Mouse (Mus musculus) myocyte (in vitro differentiated cells): ENCODE measurements around the gene Prkg1. TPM values are rescaled to one million over a fixed set of nuclear protein-coding genes. Genes with fewer than 3 reads are reported as not detected.

Source experiments
- H3K27me3 ChIP-seq: one replicate; pipeline ENCODE4 v1.6.1; 2011; ENCODE audit not compliant: control insufficient read depth, insufficient read depth, insufficient read length
- H3K36me3 ChIP-seq: one replicate; pipeline ENCODE4 v1.6.1; 2011; ENCODE audit not compliant: control insufficient read depth, insufficient read depth
- H3K4me2 ChIP-seq: one replicate; pipeline ENCODE4 v1.6.1; 2011; ENCODE audit warnings: low read depth, control low read depth
- H3K4me3 ChIP-seq: one replicate; pipeline ENCODE4 v1.5.1; 2011; ENCODE audit warnings: mild to moderate bottlenecking, control low read depth, moderate library complexity
- H3K79me2 ChIP-seq: one replicate; pipeline ENCODE4 v1.6.1; 2011; ENCODE audit not compliant: control insufficient read depth, insufficient read depth
- H3ac ChIP-seq: one replicate; pipeline ENCODE4 v1.6.1; 2011; ENCODE audit not compliant: control insufficient read depth, insufficient read length
- CEBPB ChIP-seq: IDR thresholded peaks from 2 replicates; pipeline ENCODE4 v1.6.1; 2011; ENCODE audit warnings: mild to moderate bottlenecking, moderate library complexity; ENCODE audit not compliant: poor library complexity, insufficient read depth, severe bottlenecking
- E2F4 ChIP-seq: IDR thresholded peaks from one replicate; pipeline ENCODE4 v1.6.1; 2011; ENCODE audit warnings: mild to moderate bottlenecking, control low read depth, moderate library complexity; ENCODE audit not compliant: insufficient read depth
- MAX ChIP-seq: IDR thresholded peaks from one replicate; pipeline ENCODE4 v1.6.1; 2011; ENCODE audit warnings: low read depth, mild to moderate bottlenecking, control low read depth
- MYOD1 ChIP-seq, 3 experiments: IDR thresholded peaks; one replicate each; pipeline ENCODE4 v1.6.1; 2011; ENCODE audit warnings: control low read depth in 2 of 3, low read depth in 2 of 3, mild to moderate bottlenecking in 2 of 3, moderate library complexity in 1 of 3; ENCODE audit not compliant: insufficient read length in 2 of 3, control insufficient read depth in 1 of 3
- MYOG ChIP-seq, 3 experiments: IDR thresholded peaks; one replicate each; pipeline ENCODE4 v1.6.1; 2011; ENCODE audit warnings: control low read depth in 2 of 3, low read depth in 2 of 3, mild to moderate bottlenecking in 2 of 3; ENCODE audit not compliant: insufficient read length in 2 of 3, control insufficient read depth in 1 of 3, insufficient read depth in 1 of 3
- POLR2A ChIP-seq: IDR thresholded peaks from one replicate; pipeline ENCODE4 v1.6.1; 2011; ENCODE audit warnings: low read depth, mild to moderate bottlenecking, control low read depth, moderate library complexity; ENCODE audit not compliant: insufficient read length
- POLR2AphosphoS2 ChIP-seq: IDR thresholded peaks from one replicate; pipeline ENCODE4 v1.6.1; 2011; ENCODE audit warnings: low read depth, control low read depth; ENCODE audit not compliant: insufficient read length
- REST ChIP-seq: IDR thresholded peaks from one replicate; pipeline ENCODE4 v1.6.1; 2011; ENCODE audit warnings: mild to moderate bottlenecking, control low read depth, moderate library complexity; ENCODE audit not compliant: insufficient read depth, insufficient read length
- SRF ChIP-seq: IDR thresholded peaks from one replicate; pipeline ENCODE4 v1.6.1; 2011; ENCODE audit warnings: low read depth; ENCODE audit not compliant: control insufficient read depth, insufficient read length
- TCF12 ChIP-seq: IDR thresholded peaks from one replicate; pipeline ENCODE4 v1.6.1; 2011; ENCODE audit warnings: mild to moderate bottlenecking, control low read depth; ENCODE audit not compliant: poor library complexity, insufficient read depth, severe bottlenecking
- TCF3 ChIP-seq: IDR thresholded peaks from one replicate; pipeline ENCODE4 v1.6.1; 2011; ENCODE audit warnings: low read depth, control low read depth; ENCODE audit not compliant: insufficient read length
- USF1 ChIP-seq: IDR thresholded peaks from one replicate; pipeline ENCODE4 v1.6.1; 2011; ENCODE audit warnings: low read depth, mild to moderate bottlenecking, control low read depth, moderate library complexity
- polyA plus RNA-seq: library from polyadenylated mRNA; unstranded; fragments of >200 nt; fragmentation: generic; extraction: Trizol; gene quantifications from one replicate; pipeline ENCODE4 v1.2.1, GENCODE M21; 2012; ENCODE audit warnings: missing spikeins

Gene Prkg1
- polyA plus RNA-seq, 1 experiment = 1.7 TPM

- no peaks in the 10 kb centered on the region for H3K79me2 ChIP-seq
- H3ac ChIP-seq = no peak overlapping the region
- no peak for TF ChIP-seq MYOD1 (IDR thresholded peaks at IDR 0.05; ENCODE audit: control insufficient read depth in 1 of 3, insufficient read length in 2 of 3, low read depth in 2 of 3)
- TF ChIP-seq TCF12 = no peak
- no peak for TF ChIP-seq MYOG (IDR thresholded peaks at IDR 0.05; ENCODE audit: control insufficient read depth in 1 of 3, insufficient read depth in 1 of 3, insufficient read length in 2 of 3, low read depth in 2 of 3)
- no peak for TF ChIP-seq E2F4
- no peak for TF ChIP-seq TCF3
- TF ChIP-seq POLR2AphosphoS2 = no peak
- TF ChIP-seq USF1 = no peak
- TF ChIP-seq REST = no peak
- TF ChIP-seq MAX = no peak
- TF ChIP-seq SRF = no peak
- H3K4me3 ChIP-seq = no peak overlapping the region
- no peaks in the 10 kb centered on the region for H3K27me3 ChIP-seq
- H3K36me3 ChIP-seq = no peaks in the 10 kb centered on the region
- H3K4me2 ChIP-seq = no peak overlapping the region
Observed at GRCm38 (mm10) chr19:31431411-31431810, 333.4 kb downstream of the Prkg1 start.

GRCm38 (mm10) chr19:31426142-31426541, 338.7 kb downstream of the Prkg1 start:
- TF ChIP-seq MYOD1 (IDR thresholded peaks at IDR 0.05; ENCODE audit: control insufficient read depth in 1 of 3, insufficient read length in 2 of 3, low read depth in 2 of 3) = no peak
- no peak for TF ChIP-seq POLR2AphosphoS2
- no peak for TF ChIP-seq CEBPB
- no peak for TF ChIP-seq MAX
- no peak for TF ChIP-seq POLR2A
- TF ChIP-seq SRF = no peak
- no peak for TF ChIP-seq TCF12
- no peak for TF ChIP-seq TCF3
- no peak for TF ChIP-seq USF1
- TF ChIP-seq REST = no peak
- no peak for TF ChIP-seq E2F4
- TF ChIP-seq MYOG (IDR thresholded peaks at IDR 0.05; ENCODE audit: control insufficient read depth in 1 of 3, insufficient read depth in 1 of 3, insufficient read length in 2 of 3, low read depth in 2 of 3) = no peak
- no peak overlapping the region for H3K4me3 ChIP-seq
- H3ac ChIP-seq = no peak overlapping the region
- no peak overlapping the region for H3K4me2 ChIP-seq
- H3K79me2 ChIP-seq = no peaks in the 10 kb centered on the region
- H3K36me3 ChIP-seq = no peaks in the 10 kb centered on the region
- H3K27me3 ChIP-seq = no peaks in the 10 kb centered on the region

- Histone ChIP-seq H3K27me3 (no peaks in the 10 kb centered on the region), H3K4me3 (no peak overlapping the region), H3K79me2 (no peaks in the 10 kb centered on the region), H3K4me2 (no peak overlapping the region), H3K36me3 (no peaks in the 10 kb centered on the region), H3ac (no peak overlapping the region)
- no peak for TF ChIP-seq MAX
- TF ChIP-seq MYOG (IDR thresholded peaks at IDR 0.05; ENCODE audit: control insufficient read depth in 1 of 3, insufficient read depth in 1 of 3, insufficient read length in 2 of 3, low read depth in 2 of 3) = no peak
- no peak for TF ChIP-seq REST
Observed at GRCm38 (mm10) chr19:31425199-31425598, 339.6 kb downstream of the Prkg1 start.

- Histone ChIP-seq H3K36me3 (no peaks in the 10 kb centered on the region), H3K4me3 (no peak overlapping the region), H3ac (no peak overlapping the region), H3K27me3 (no peaks in the 10 kb centered on the region), H3K79me2 (no peaks in the 10 kb centered on the region), H3K4me2 (no peak overlapping the region)
- TF ChIP-seq MYOG (IDR thresholded peaks at IDR 0.05; ENCODE audit: control insufficient read depth in 1 of 3, insufficient read depth in 1 of 3, insufficient read length in 2 of 3, low read depth in 2 of 3) (no peak), MAX (no peak)
Observed at GRCm38 (mm10) chr19:31424319-31424718, 340.5 kb downstream of the Prkg1 start.

GRCm38 (mm10) chr19:31413571-31413970, 351.3 kb downstream of the Prkg1 start:
- no peaks in the 10 kb centered on the region for H3K79me2 ChIP-seq
- no peak overlapping the region for H3ac ChIP-seq
- H3K4me3 ChIP-seq = no peak overlapping the region
- TF ChIP-seq TCF3 (no peak), SRF (no peak), E2F4 (no peak), POLR2A (no peak), REST (no peak), CEBPB (no peak), MAX (no peak), POLR2AphosphoS2 (no peak), USF1 (no peak), MYOG (IDR thresholded peaks at IDR 0.05; ENCODE audit: control insufficient read depth in 1 of 3, insufficient read depth in 1 of 3, insufficient read length in 2 of 3, low read depth in 2 of 3) (no peak)
- no peaks in the 10 kb centered on the region for H3K36me3 ChIP-seq
- no peak overlapping the region for H3K4me2 ChIP-seq
- H3K27me3 ChIP-seq = no peaks in the 10 kb centered on the region

DNA sequence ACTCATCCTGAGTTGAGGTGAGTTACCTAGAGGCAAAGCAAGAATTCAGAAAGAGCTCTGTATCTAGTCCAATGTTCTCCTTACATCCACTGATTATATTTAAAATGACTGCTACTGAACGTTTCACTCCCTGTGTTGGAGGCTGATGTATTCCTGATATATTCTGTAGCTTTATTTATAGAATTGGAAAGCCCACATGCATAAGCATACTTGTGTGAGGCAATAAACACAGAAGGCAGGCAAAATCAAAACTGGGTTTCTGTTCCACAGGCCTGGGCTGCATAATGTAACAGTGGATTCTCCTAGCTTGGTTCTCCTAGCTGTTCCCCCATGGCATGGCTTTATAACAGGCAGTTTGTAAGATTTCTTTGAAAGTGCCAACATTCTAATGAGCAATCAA, 368.7 kb downstream of the Prkg1 start:
- Histone ChIP-seq H3ac (no peak overlapping the region), H3K79me2 (no peaks in the 10 kb centered on the region), H3K27me3 (no peaks in the 10 kb centered on the region), H3K4me3 (no peak overlapping the region), H3K4me2 (no peak overlapping the region), H3K36me3 (no peaks in the 10 kb centered on the region)
- TF ChIP-seq MAX (no peak), TCF3 (no peak), POLR2AphosphoS2 (no peak), CEBPB (no peak), MYOD1 (IDR thresholded peaks at IDR 0.05; ENCODE audit: control insufficient read depth in 1 of 3, insufficient read length in 2 of 3, low read depth in 2 of 3) (no peak), REST (no peak), SRF (no peak), TCF12 (no peak), MYOG (IDR thresholded peaks at IDR 0.05; ENCODE audit: control insufficient read depth in 1 of 3, insufficient read depth in 1 of 3, insufficient read length in 2 of 3, low read depth in 2 of 3) (no peak)
